Mouse (Mus musculus) thymus, postnatal 10 days (tissue): ENCODE data around the gene Gm14548.
"Not testable (repeated sequence)": the region's sequence is repeated elsewhere in the genome, so short reads cannot be mapped to it uniquely, and the experiment has no call there.

Experiments used
- DNase-seq, 2 experiments: peaks; one replicate each; pipeline ENCODE4 v3.0.0; 2021; ENCODE audit warnings: low spot score in 2 of 2

The Gm14548 gene

GRCm38 (mm10) chr7:3898036-3898590 lies at the start of gene Gm14548:
Gene Gm14548, minus strand, starts transcription at chr7:3898120.
- not testable (repeated sequence) for DNase-seq

GRCm38 (mm10) chr7:3946117-3946516 lies 48.2 kb upstream of the Gm14548 start:
- no peak for DNase-seq

GRCm38 (mm10) chr7:3940915-3941314 lies 43.0 kb upstream of the Gm14548 start:
- DNase-seq = no peak

- no peak for DNase-seq
Measured at GRCm38 (mm10) chr7:3939866-3940525, 42.1 kb upstream of the Gm14548 start.

- DNase-seq = not testable (repeated sequence)
Measured at GRCm38 (mm10) chr7:3935473-3935872, 37.6 kb upstream of the Gm14548 start.

GRCm38 (mm10) chr7:3915387-3915786 lies 17.5 kb upstream of the Gm14548 start, which contains the start of gene Lilra6:
Gene Lilra6, minus strand, starts transcription at chr7:3915503.
- not testable (repeated sequence) for DNase-seq

GRCm38 (mm10) chr7:3903704-3904103 lies 5.8 kb upstream of the Gm14548 start:
- no peak for DNase-seq

GRCm38 (mm10) chr7:3875032-3875431 lies 22.9 kb downstream of the Gm14548 start:
- DNase-seq = not testable (repeated sequence)

GRCm38 (mm10) chr7:3844951-3845350 lies 53.0 kb downstream of the Gm14548 start, which contains the start of gene Pira2:
Gene Pira2, minus strand, starts transcription at chr7:3845051.
- not testable (repeated sequence) for DNase-seq

GRCm38 (mm10) chr7:3837854-3838253 lies 60.1 kb downstream of the Gm14548 start:
- DNase-seq = not testable (repeated sequence)
